Mouse (Mus musculus) thymus, adult 2 months (tissue): Measurements from ENCODE around the gene Sik3. TPM values are rescaled to one million over a fixed set of nuclear protein-coding genes. Genes with fewer than 3 reads are reported as not detected.

ENCODE experiments used
- DNase-seq: peaks from one replicate; pipeline ENCODE4 v3.0.0; 2021
- H3K27ac ChIP-seq: fragments of 200-500 bp; 2 replicates; pipeline ENCODE4 v1.5.1; 2012; ENCODE audit warnings: low read length, control low read depth; ENCODE audit not compliant: control insufficient read depth, insufficient read depth
- H3K27me3 ChIP-seq: fragments of 200-500 bp; 2 replicates; pipeline ENCODE4 v1.6.1; 2012; ENCODE audit warnings: mild to moderate bottlenecking, low read length, moderate library complexity, mixed read lengths; ENCODE audit not compliant: control insufficient read depth, insufficient read depth
- H3K36me3 ChIP-seq: fragments of 200-500 bp; 2 replicates; pipeline ENCODE4 v1.6.1; 2012; ENCODE audit warnings: mild to moderate bottlenecking, low read length, moderate library complexity; ENCODE audit not compliant: control insufficient read depth, insufficient read depth
- H3K4me1 ChIP-seq: fragments of 200-500 bp; replicated peaks from 2 replicates; pipeline ENCODE4 v1.6.1; 2012; ENCODE audit warnings: low read length; ENCODE audit not compliant: control insufficient read depth, insufficient read depth
- H3K4me3 ChIP-seq: fragments of 200-500 bp; 2 replicates; pipeline ENCODE4 v1.5.1; 2012; ENCODE audit warnings: mild to moderate bottlenecking, low read length, control low read depth, moderate library complexity; ENCODE audit not compliant: control insufficient read depth, insufficient read depth
- CTCF ChIP-seq: fragments of 200-500 bp; IDR thresholded peaks from 2 replicates; pipeline ENCODE4 v1.5.1; 2012; ENCODE audit warnings: mild to moderate bottlenecking, control low read depth, low read length, moderate library complexity, borderline replicate concordance; ENCODE audit not compliant: control insufficient read depth, poor library complexity, insufficient read depth; ENCODE audit errors: extremely low read depth
- POLR2A ChIP-seq: fragments of 200-500 bp; IDR thresholded peaks from 2 replicates; pipeline ENCODE4 v1.6.1; 2012; ENCODE audit warnings: mild to moderate bottlenecking, low read length, control low read depth, moderate library complexity; ENCODE audit not compliant: control insufficient read depth, poor library complexity, insufficient read depth; ENCODE audit errors: extremely low read depth
- WGBS: fragments of 180-500 bp; shearing (Covaris S2); methylation state at CpG from one replicate; pipeline ENCODE4 v1.1.7; 2018; 5-methylcytosine and 5-hydroxymethylcytosine counted together
- polyA plus RNA-seq: library from polyadenylated mRNA; depleted of rRNA; stranded (reverse); fragments of >200 nt; gene quantifications from 2 replicates; pipeline ENCODE4 v1.2.3, GENCODE M21; 2012

The Sik3 gene
- polyA plus RNA-seq, 1 experiment, result 29.4 TPM

DNA sequence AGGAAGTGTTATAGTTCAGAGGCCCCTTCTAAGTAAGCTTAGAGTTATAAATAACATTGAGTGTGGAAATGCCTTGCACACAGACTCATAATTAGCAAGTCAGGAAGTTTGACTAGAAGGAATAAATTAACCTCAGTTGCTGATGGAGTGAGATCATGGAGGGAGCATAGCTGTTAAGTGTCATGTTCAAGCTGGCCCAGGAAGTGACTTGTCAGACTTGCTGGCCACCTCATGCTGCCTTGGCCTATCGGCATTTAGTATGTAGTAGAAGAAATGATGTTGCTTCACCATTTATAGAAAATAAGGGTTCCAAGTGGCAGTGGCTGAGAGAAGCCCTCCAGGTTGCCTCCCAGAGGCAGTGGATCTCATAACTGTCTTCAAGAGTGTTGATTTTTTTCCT is 20.4 kb downstream of the Sik3 start:
- Histone ChIP-seq H3K4me3 (no peak overlapping the region), H3K4me1 (peaks cover 6% of the 10 kb centered on the region; the same call in 1 of the 2 replicates), H3K27me3 (no peaks in the 10 kb centered on the region), H3K27ac (no peak overlapping the region), H3K36me3 (no peaks in the 10 kb centered on the region)
- WGBS, result 97% methylated on average over 1 of the region's 1 CpGs
- no peak for DNase-seq
- no peak for TF ChIP-seq POLR2A
- TF ChIP-seq CTCF, result no peak

- WGBS, result 30% methylated on average over 3 of the region's 3 CpGs
- H3K4me3 ChIP-seq, result no peak overlapping the region
- H3K27me3 ChIP-seq, result no peaks in the 10 kb centered on the region
- H3K4me1 ChIP-seq, result peaks cover 6% of the 10 kb centered on the region; the same call in 1 of the 2 replicates
- no peaks in the 10 kb centered on the region for H3K36me3 ChIP-seq
- no peak overlapping the region for H3K27ac ChIP-seq
- DNase-seq, result no peak
- TF ChIP-seq POLR2A (no peak), CTCF (no peak)
Observed at GRCm38 (mm10) chr9:46033862-46034261, 21.2 kb downstream of the Sik3 start.

GRCm38 (mm10) chr9:46035290-46035871 is 22.8 kb downstream of the Sik3 start:
- Histone ChIP-seq H3K4me3 (no peak overlapping the region), H3K4me1 (0 out of 2 replicates have a peak, but pooled peaks cover 3% of the 10 kb centered on the region), H3K27me3 (no peaks in the 10 kb centered on the region), H3K27ac (no peak overlapping the region), H3K36me3 (no peaks in the 10 kb centered on the region)
- TF ChIP-seq POLR2A (no peak), CTCF (no peak)
- DNase-seq, result no peak
- 82% methylated on average over 9 of the region's 9 CpGs for WGBS

- H3K27ac ChIP-seq, result no peak overlapping the region
- H3K36me3 ChIP-seq, result no peaks in the 10 kb centered on the region
- H3K4me1 ChIP-seq, result 0 out of 2 replicates have a peak, but pooled peaks cover 3% of the 10 kb centered on the region
- H3K27me3 ChIP-seq, result no peaks in the 10 kb centered on the region
- DNase-seq, result no peak
- WGBS, result 97% methylated on average over 8 of the region's 8 CpGs
- TF ChIP-seq POLR2A, result no peak
- TF ChIP-seq CTCF, result no peak
- no peak overlapping the region for H3K4me3 ChIP-seq
Observed at GRCm38 (mm10) chr9:46036881-46037280, 24.3 kb downstream of the Sik3 start.

DNA sequence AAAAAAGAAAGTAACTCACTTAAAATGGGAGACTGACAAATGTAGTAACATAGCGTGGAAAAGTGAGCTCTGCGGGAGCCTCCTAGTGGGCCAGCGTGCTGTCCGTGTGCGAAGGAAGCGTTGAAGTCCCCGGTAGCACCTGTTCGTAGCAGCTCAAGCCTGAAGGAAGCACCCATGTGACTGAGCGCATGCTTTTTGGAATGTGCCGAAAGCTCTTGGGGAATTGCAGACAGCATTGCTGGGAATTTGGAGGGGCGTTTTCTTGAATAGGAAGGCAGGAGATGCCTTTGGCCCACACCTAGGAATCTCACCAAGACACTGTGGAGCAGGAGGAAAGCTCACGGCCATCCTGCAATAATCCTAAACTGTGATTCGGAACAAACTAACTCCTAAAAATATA is 26.2 kb downstream of the Sik3 start:
- no peak for DNase-seq
- TF ChIP-seq POLR2A, result no peak
- no peak for TF ChIP-seq CTCF
- Histone ChIP-seq H3K27ac (no peak overlapping the region), H3K4me1 (0 out of 2 replicates have a peak, but pooled peaks cover 4% of the 10 kb centered on the region), H3K36me3 (no peaks in the 10 kb centered on the region), H3K27me3 (no peaks in the 10 kb centered on the region), H3K4me3 (no peak overlapping the region)
- WGBS, result 98% methylated on average over 13 of the region's 13 CpGs

- no peaks in the 10 kb centered on the region for H3K36me3 ChIP-seq
- H3K4me1 ChIP-seq, result 0 out of 2 replicates have a peak, but pooled peaks cover 3% of the 10 kb centered on the region
- TF ChIP-seq CTCF, result no peak
- no peak for TF ChIP-seq POLR2A
- DNase-seq, result no peak
- no peak overlapping the region for H3K4me3 ChIP-seq
- no peaks in the 10 kb centered on the region for H3K27me3 ChIP-seq
- no peak overlapping the region for H3K27ac ChIP-seq
- 94% methylated on average over 2 of the region's 2 CpGs for WGBS
Observed at GRCm38 (mm10) chr9:46041186-46041585, 28.6 kb downstream of the Sik3 start.
